Mouse (Mus musculus) inflammation-experienced regulatory T-cells, adult 16 weeks (primary cell): ENCODE results near the gene Sept1. TPM values are rescaled to one million over a fixed set of nuclear protein-coding genes. Genes with fewer than 3 reads are reported as not detected.

Experiments
- polyA plus RNA-seq: library from polyadenylated mRNA; unstranded; fragments of 100-300 nt; shearing (Covaris generic); gene quantifications from one replicate; pipeline ENCODE4 v1.2.1, GENCODE M21; 2017

The Sept1 gene
- polyA plus RNA-seq = 480 TPM

DNA sequence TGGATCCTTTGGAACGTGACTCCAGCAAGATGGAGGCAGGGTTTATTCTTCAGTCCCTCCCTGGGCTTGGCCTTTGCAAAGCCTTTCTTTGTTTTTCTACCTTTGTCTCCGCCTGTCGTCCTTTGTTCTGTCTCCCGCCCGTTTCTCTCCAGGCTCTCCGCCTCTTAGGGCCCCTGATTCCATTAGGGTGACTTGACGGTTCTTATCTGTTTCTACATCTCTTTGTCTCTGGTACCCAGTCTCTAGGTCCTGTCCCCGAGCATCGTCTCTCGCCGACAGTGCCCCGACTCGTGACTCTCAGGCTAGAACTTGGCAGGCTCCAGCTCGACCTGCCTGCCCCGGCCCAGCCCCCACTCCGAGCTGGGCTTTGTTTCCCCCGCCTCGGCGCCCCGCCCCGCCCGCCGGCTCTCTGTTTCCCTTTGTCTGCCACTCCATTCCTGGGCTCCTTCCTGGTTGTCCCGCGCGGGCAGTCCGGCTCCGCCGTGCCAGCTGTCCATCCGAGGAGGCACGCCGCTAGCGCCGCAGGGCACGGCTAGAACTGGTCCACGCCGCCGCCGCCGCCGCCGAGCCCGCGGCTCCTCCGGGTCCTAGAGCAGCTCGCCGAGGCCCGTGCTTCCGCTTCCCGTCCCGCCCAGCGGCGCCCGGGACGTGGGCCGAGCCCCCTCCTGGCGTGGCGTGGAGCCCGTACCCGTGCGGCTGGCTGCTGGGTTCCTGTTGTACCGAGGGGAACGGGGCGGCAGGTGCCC is at the start of gene Sept1, which contains the start of gene Zfp553:
Gene Sept1, minus strand, starts transcription at position 509 of the 746 bp plus-strand sequence.
Gene Zfp553, plus strand, starts transcription at position 440 of the 746 bp plus-strand sequence.

DNA sequence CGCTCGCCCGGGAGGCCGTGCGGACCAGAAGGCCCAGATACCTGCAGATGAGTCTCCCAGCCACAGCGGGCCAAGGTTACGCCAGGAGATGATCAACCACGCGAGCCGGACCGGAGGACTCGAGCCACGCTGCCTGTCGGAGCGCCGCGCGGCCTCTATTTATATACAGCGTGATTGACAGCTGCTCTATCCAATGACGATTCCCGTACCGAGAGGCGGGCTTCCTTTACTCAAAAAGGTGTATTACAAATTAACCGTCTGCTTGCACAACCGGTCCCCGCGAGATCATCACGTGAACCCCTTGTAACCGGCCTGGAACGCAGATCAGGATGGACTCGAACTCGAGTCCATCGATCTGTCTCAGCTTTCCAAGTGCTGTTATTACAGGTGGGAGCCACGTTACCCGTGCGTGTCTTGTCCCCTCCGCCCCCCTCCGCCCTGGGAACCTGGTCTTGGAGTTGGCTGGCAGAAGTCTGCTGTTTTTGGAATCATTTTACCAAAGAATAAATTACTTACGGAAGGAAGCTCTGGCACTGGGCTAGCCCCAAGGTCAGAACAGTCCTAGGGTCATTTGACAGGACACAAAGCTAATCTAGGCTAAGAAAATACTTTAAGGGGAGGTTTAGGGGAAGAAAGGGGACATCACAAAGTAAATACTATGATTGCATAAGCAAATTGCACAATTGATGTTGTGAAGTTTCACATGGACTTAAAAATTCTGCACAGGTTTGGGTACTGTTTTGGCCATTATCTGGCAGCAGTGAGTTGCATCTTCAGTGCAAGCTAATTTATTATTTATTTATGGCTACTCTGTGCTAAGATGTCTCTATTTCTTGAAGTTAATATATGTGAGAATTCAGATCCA is 41.2 kb upstream of the Sept1 start, which contains the start of gene Sephs2:
Gene Sephs2, minus strand, starts transcription at position 131 of the 865 bp plus-strand sequence.

GRCm38 (mm10) chr7:127260309-127261111 is 27.6 kb upstream of the Sept1 start, which contains the start of gene Dctpp1:
Dctpp1 (minus strand) TSS chr7:127260709.

GRCm38 (mm10) chr7:127243870-127244657 is 11.1 kb upstream of the Sept1 start, which contains the start of gene Zfp771:
Zfp771 (plus strand) TSS chr7:127244274.

DNA sequence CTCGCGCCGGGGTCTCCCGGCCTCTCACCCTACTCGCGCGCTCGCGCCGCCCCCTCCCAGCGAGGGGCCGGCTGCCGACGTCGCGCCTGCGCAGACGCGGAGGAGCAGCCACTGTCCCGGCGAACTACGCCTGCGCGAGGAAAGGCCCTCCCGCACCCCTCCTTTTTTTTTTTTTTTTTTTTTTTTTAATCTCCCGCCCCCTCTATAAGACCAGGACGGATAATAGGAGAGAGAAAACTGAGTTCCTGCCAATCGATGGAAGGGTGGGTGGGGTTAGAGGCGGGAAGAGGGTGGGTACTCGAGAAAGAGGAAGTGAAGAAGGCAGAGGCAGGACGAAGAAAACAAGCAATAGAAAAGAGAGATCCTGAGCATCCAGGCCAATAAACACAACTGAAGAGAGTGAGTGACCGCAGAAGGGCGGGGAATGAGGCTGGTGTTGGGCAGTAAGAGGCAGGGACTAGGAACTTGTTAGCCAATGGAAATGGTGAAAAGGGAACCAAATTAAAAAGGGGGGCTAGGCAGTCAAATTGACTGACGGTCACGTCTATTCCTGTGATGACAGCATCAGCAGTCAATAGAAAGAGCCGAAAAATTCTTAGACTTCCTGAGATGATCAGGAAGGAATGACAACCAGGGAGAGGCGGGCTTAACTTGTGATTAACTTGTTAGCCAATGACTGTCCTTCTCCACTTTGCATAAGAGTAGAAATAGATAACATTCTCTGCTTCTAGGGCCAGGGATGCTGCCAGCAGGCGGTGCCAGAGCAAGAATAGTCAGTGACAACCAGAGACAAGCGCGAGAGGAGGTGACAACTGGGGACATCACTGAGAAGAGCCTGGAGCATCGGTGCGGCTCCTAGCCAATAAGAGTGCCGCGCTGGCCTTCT is 24.1 kb downstream of the Sept1 start, which contains the start of gene Mylpf:
Gene Mylpf, plus strand, starts transcription at position 338 of the 886 bp plus-strand sequence.

GRCm38 (mm10) chr7:127208295-127208552 is 24.7 kb downstream of the Sept1 start, which contains the start of gene Tbc1d10b:
Tbc1d10b (minus strand) TSS chr7:127208468.

GRCm38 (mm10) chr7:127195544-127196295 is 37.2 kb downstream of the Sept1 start, which contains the start of gene Cd2bp2:
Cd2bp2 (minus strand) TSS chr7:127196050.

Other genes starting within 250 kb of the Sept1 start
- 61.2 TPM for gene Mvp, start 218.5 kb downstream of the Sept1 start, polyA plus RNA-seq
- gene Pagr1b, start 216.6 kb downstream of the Sept1 start, polyA plus RNA-seq = 1.2 TPM
- 166 TPM for gene Pagr1a, start 215.8 kb downstream of the Sept1 start, polyA plus RNA-seq
- gene Gm42742, start 212.0 kb downstream of the Sept1 start, polyA plus RNA-seq = 47.3 TPM
- 27.4 TPM for gene Prrt2, start 211.9 kb downstream of the Sept1 start, polyA plus RNA-seq
- 27.5 TPM for gene Maz, start 206.1 kb downstream of the Sept1 start, polyA plus RNA-seq
- 16.5 TPM for gene Kif22, start 190.7 kb downstream of the Sept1 start, polyA plus RNA-seq
- not detected for gene Zg16, start 145.8 kb downstream of the Sept1 start, polyA plus RNA-seq
- gene AI467606, start 141.8 kb downstream of the Sept1 start, polyA plus RNA-seq = 449 TPM
- 19.6 TPM for gene Qprt, start 110.9 kb downstream of the Sept1 start, polyA plus RNA-seq
- 78.6 TPM for gene Spn, start 95.3 kb downstream of the Sept1 start, polyA plus RNA-seq
- 89.7 TPM for gene Cd2bp2, start 37.1 kb downstream of the Sept1 start, polyA plus RNA-seq
- 11.7 TPM for gene Tbc1d10b, start 24.7 kb downstream of the Sept1 start, polyA plus RNA-seq
- gene Mylpf, start 24.2 kb downstream of the Sept1 start, polyA plus RNA-seq = 18.9 TPM
- 26.7 TPM for gene Zfp553, start 69 bp downstream of the Sept1 start, polyA plus RNA-seq
- gene Zfp771, start 11.1 kb upstream of the Sept1 start, polyA plus RNA-seq = 1.8 TPM
- 36.1 TPM for gene Dctpp1, start 27.6 kb upstream of the Sept1 start, polyA plus RNA-seq
- gene Sephs2, start 40.9 kb upstream of the Sept1 start, polyA plus RNA-seq = 31.6 TPM
- gene Itgal, start 63.1 kb upstream of the Sept1 start, polyA plus RNA-seq = 462 TPM
- 0.49 TPM for gene Zfp768, start 112.5 kb upstream of the Sept1 start, polyA plus RNA-seq
- 20.8 TPM for gene Zfp747, start 142.9 kb upstream of the Sept1 start, polyA plus RNA-seq
- gene 9130019O22Rik, start 154.0 kb upstream of the Sept1 start, polyA plus RNA-seq = 9.6 TPM
- gene E430018J23Rik, start 160.5 kb upstream of the Sept1 start, polyA plus RNA-seq = 7.4 TPM
- gene Zfp764, start 173.7 kb upstream of the Sept1 start, polyA plus RNA-seq = 15.9 TPM
- gene Zfp688, start 188.9 kb upstream of the Sept1 start, polyA plus RNA-seq = 52.8 TPM
- gene Zfp689, start 216.0 kb upstream of the Sept1 start, polyA plus RNA-seq = 10.1 TPM
- gene Prr14, start 226.5 kb upstream of the Sept1 start, polyA plus RNA-seq = 156 TPM
- gene Fbrs, start 246.1 kb upstream of the Sept1 start, polyA plus RNA-seq = 9.0 TPM